Mouse (Mus musculus) cerebellum, postnatal 10 days (tissue): ENCODE measurements around the gene Mfng.

Source experiments
- DNase-seq, 2 experiments: peaks; one replicate each; pipeline ENCODE4 v3.0.0; 2021; ENCODE audit warnings: mixed read lengths in 2 of 2

Gene Mfng

GRCm38 (mm10) chr15:78715856-78716255 lies 57.4 kb downstream of the Mfng start:
- DNase-seq, result peak in 1 of 2 experiments; percentile 31

GRCm38 (mm10) chr15:78713751-78714150 lies 59.5 kb downstream of the Mfng start:
- peak; percentile 43 to 51 for DNase-seq

DNA sequence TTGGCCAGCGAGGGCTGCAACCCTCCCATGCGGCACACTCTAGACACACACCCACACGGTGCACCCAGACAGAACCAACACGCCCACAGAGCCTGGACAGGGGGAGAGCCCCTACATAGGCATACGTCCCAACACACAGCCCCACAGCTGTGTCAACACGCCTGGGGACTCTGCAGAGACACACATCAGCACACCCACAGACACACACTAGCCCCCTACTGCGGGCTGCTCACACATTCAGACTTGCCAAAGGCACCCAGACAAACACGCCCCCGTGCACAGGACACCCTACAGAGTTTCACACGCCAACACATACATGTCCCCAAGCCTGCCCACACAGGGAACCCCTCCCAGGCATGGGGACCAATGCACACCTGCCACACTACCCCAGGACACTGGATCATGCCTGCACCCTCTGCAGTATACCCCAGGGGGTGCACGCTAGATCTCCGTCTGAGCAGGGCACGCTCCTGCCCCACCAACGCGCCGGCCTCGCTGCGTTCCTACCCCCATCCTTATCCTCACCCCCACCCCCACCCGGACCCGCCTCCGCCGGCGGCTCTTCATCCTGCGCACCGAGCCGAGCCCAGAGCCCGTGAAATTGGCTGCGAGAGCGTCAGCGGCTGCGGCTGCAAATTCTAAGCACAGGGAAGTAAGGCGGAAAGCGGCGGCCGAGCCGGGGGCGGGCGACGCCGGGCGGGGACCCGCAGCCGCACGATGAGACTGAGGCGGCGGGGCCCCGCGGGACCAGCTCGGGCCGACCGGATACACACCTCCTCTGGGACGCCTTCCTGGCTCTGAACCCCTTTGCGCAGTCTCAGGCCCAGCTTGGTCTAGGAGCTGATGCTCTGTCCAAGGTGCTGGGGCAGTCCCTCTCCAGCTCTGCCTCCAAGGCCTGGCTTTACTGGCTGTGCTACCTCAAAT lies 60.7 kb downstream of the Mfng start:
- DNase-seq, result peak; percentile 45 to 49

DNA sequence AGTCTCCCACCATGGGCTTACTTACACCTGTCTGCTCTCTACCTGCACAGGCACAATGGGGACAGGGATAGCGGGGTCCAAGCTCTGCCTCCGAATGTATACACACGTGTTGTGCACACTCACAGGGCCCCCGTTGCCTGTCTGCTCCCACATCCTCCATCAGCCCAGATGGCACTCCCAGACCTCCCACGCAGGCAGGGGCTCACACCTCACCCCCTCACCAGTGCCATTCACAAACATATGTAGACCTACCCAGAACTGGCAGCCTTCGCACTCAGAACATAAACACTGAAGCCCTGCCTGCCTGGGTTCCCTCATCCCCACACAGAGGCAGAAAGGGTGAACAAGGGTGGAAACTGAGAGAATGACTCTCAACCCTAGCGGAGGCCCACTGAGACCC lies 61.3 kb downstream of the Mfng start:
- no peak for DNase-seq

- DNase-seq, result peak in 1 of 2 experiments; percentile 47
Observed at GRCm38 (mm10) chr15:78710634-78711033, 62.6 kb downstream of the Mfng start.

DNA sequence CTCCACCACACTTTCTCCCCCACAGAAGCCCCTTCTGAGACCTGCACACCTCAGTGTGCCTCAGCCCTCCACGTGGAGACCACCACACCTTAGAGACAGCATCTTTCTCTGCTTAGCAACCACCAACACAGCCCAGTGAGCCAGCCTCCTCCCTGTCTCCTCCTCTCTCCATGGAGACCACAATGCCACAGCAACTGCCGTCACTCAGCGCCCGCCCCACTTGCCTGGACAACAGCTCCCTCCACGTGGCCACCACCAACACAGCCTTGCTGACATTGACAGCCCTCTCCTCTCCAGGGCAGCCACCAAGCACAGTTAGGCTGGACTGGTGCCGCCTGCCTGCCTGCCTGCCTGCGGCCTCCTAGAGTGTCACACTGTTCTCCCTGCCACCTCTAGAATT lies 63.5 kb downstream of the Mfng start:
- peak; percentile 63 to 67 for DNase-seq

- no peak for DNase-seq
Observed at GRCm38 (mm10) chr15:78706630-78707029, 66.6 kb downstream of the Mfng start.
